Mouse (Mus musculus) testis, adult 2 months (tissue): ENCODE measurements at regions not wholly inside any gene's neighbourhood (a gene's known extent, or its start where the extent isn't known, plus 50 kb on each side); places are given as distances from the start of the nearest gene placed in this dataset.

Source experiments
- CTCF ChIP-seq: fragments of 200-500 bp; IDR thresholded peaks from 2 replicates; pipeline ENCODE4 v1.5.1; 2012; ENCODE audit warnings: low read depth, mild to moderate bottlenecking, inconsistent platforms, low read length, moderate library complexity; ENCODE audit not compliant: control insufficient read depth, insufficient read depth, insufficient replicate concordance
- POLR2A ChIP-seq: fragments of 200-500 bp; IDR thresholded peaks from 2 replicates; pipeline ENCODE4 v1.6.1; 2012; ENCODE audit warnings: low read depth, mild to moderate bottlenecking, inconsistent platforms, low read length, moderate library complexity; ENCODE audit not compliant: control insufficient read depth

DNA sequence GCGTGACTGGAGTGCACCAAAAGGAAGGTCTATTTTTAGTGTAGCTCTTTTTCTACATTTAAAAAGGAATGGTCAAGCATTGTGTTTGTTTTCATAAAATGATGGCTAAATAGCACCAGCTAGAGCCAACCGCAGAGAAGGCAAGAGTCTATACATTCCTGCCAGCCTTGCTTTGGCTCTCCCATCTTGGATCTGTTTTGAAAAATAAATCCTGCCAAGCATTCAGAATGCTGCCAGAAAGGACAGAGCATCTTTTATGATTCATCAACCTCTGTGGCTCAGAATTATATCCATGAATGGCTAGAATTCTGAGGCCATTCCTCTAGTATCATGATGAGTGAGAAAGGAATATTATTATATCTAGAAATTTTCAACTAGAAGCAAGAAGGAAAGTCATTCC is 979.6 kb downstream of the Slc16a7 start:
- TF ChIP-seq CTCF: no peak
- TF ChIP-seq POLR2A: no peak
